Mouse (Mus musculus) adrenal gland, postnatal 14 days (tissue): ENCODE results near the gene Olfr429. TPM values are rescaled to one million over a fixed set of nuclear protein-coding genes. Genes with fewer than 3 reads are reported as not detected.
"Not testable (repeated sequence)": the region's sequence is repeated elsewhere in the genome, so short reads cannot be mapped to it uniquely, and the experiment has no call there.

Experiments used
- DNase-seq: peaks from one replicate; pipeline ENCODE4 v3.0.0; 2021; ENCODE audit warnings: mixed read lengths
- long read RNA-seq, 2 experiments: library from polyadenylated mRNA; stranded (forward); transcript quantifications; one replicate each; pipeline ENCODE4 v2.0.0; 2021
- total RNA-seq: library from RNA; stranded (reverse); gene quantifications from 2 replicates; pipeline ENCODE4 v1.2.3, GENCODE M21; 2021

The Olfr429 gene
- total RNA-seq, result not detected in 2 replicates
- long read RNA-seq, experiment 1, result 0 reads
- long read RNA-seq, experiment 2, result 0 reads

GRCm38 (mm10) chr1:174084031-174084430 lies at the start of gene Olfr429:
Gene Olfr429 (plus strand): TSS chr1:174084331.
- DNase-seq, result no peak

GRCm38 (mm10) chr1:174035841-174036240 lies 48.3 kb upstream of the Olfr429 start:
- DNase-seq, result no peak

GRCm38 (mm10) chr1:174038480-174038879 lies 45.7 kb upstream of the Olfr429 start:
- DNase-seq, result no peak

- peak; percentile 34 for DNase-seq
Measured at GRCm38 (mm10) chr1:174040523-174041177, 43.5 kb upstream of the Olfr429 start, which contains the start of gene Olfr433. Gene Olfr433 (plus strand): TSS chr1:174040705.

- DNase-seq, result not testable (repeated sequence)
Measured at GRCm38 (mm10) chr1:174042091-174042884, 41.8 kb upstream of the Olfr429 start.

GRCm38 (mm10) chr1:174044431-174044830 lies 39.7 kb upstream of the Olfr429 start:
- no peak for DNase-seq

GRCm38 (mm10) chr1:174048227-174048626 lies 35.9 kb upstream of the Olfr429 start:
- not testable (repeated sequence) for DNase-seq

- no peak for DNase-seq
Measured at GRCm38 (mm10) chr1:174048893-174049292, 35.2 kb upstream of the Olfr429 start, which contains the start of gene Olfr432. Gene Olfr432 (plus strand): TSS chr1:174049205.

- DNase-seq, result not testable (repeated sequence)
Measured at GRCm38 (mm10) chr1:174049357-174049756, 34.8 kb upstream of the Olfr429 start.

- DNase-seq, result no peak
Measured at GRCm38 (mm10) chr1:174050532-174050931, 33.6 kb upstream of the Olfr429 start.

- DNase-seq, result no peak
Measured at GRCm38 (mm10) chr1:174051515-174051914, 32.6 kb upstream of the Olfr429 start.

- DNase-seq, result no peak
Measured at GRCm38 (mm10) chr1:174051931-174052536, 32.1 kb upstream of the Olfr429 start.

- DNase-seq, result peak; percentile 10
Measured at GRCm38 (mm10) chr1:174052981-174053380, 31.1 kb upstream of the Olfr429 start.

- DNase-seq, result no peak
Measured at GRCm38 (mm10) chr1:174055248-174055647, 28.9 kb upstream of the Olfr429 start.

- no peak for DNase-seq
Measured at GRCm38 (mm10) chr1:174066305-174066704, 17.8 kb upstream of the Olfr429 start, which contains the start of gene Olfr430. Gene Olfr430 (plus strand): TSS chr1:174066605.

- no peak for DNase-seq
Measured at GRCm38 (mm10) chr1:174096591-174096990, 12.5 kb downstream of the Olfr429 start, which contains the start of gene Olfr427. Gene Olfr427 (plus strand): TSS chr1:174096891.

- no peak for DNase-seq
Measured at GRCm38 (mm10) chr1:174103735-174104134, 19.6 kb downstream of the Olfr429 start.

GRCm38 (mm10) chr1:174121062-174121461 lies 36.9 kb downstream of the Olfr429 start, which contains the start of gene Olfr231:
Gene Olfr231 (minus strand): TSS chr1:174121162.
- no peak for DNase-seq

GRCm38 (mm10) chr1:174131217-174131616 lies 47.1 kb downstream of the Olfr429 start, which contains the start of gene Olfr424:
Gene Olfr424 (plus strand): TSS chr1:174131517.
- DNase-seq, result no peak

- DNase-seq, result no peak
Measured at GRCm38 (mm10) chr1:174131999-174132398, 47.9 kb downstream of the Olfr429 start.
